Mouse (Mus musculus) heart, postnatal 0 days (tissue): ENCODE measurements at regions not wholly inside any gene's neighbourhood (a gene's known extent, or its start where the extent isn't known, plus 50 kb on each side); places are given as distances from the start of the nearest gene placed in this dataset.

Source experiments
- CTCF ChIP-seq: IDR thresholded peaks from 2 replicates; pipeline ENCODE4 v1.5.1; 2016; ENCODE audit warnings: antibody characterized with exemption, control low read depth, low read depth
- EP300 ChIP-seq: IDR thresholded peaks from 2 replicates; pipeline ENCODE4 v1.6.1; 2016; ENCODE audit warnings: antibody characterized with exemption, low read depth

DNA sequence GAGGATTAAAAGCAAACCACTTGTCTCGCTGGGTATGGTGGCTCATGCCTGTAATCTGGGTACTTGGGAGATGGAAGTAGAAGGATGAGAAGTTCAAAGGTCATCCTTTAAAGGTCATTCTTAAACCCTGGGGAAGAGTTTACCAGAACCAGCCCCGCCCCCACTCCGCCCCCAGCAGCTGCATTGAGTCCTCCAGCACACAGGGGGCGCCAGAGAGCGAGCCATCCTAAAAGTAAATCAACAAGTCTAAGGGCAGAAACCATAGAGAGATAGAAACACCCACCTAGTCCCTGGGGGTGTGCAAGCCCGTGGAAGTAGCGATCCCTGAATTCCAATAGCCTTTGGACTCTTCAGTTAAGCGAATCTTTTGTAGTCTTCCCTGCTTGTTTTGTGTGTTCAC, 201.1 kb downstream of the Prex1 start:
- TF ChIP-seq CTCF (peak; percentile 35; the same call in 1 of the 2 replicates), EP300 (no peak)
